Mouse (Mus musculus) stomach, embryonic 15.5 days (tissue): ENCODE data around the gene Zbtb44. TPM values are rescaled to one million over a fixed set of nuclear protein-coding genes. Genes with fewer than 3 reads are reported as not detected.
"Not testable (repeated sequence)": the region's sequence is repeated elsewhere in the genome, so short reads cannot be mapped to it uniquely, and the experiment has no call there.

Source experiments
- ATAC-seq: fragments of 200-750 bp; cut with Nextera tagmentation; 2 replicates; pipeline ENCODE4 v1.8.0; 2017; ENCODE audit warnings: low read depth, moderate number of reproducible peaks, moderate TSS enrichment; ENCODE audit not compliant: insufficient read depth, low FRiP score
- H3K27ac ChIP-seq: fragments of 300-500 bp; sonication (generic); 2 replicates; pipeline ENCODE4 v1.5.1; 2015; ENCODE audit warnings: mild to moderate bottlenecking, inconsistent platforms
- H3K27me3 ChIP-seq: fragments of 300-500 bp; sonication (generic); replicated peaks from 2 replicates; pipeline ENCODE4 v1.6.1; 2015; ENCODE audit warnings: inconsistent platforms
- H3K36me3 ChIP-seq: fragments of 300-500 bp; sonication (generic); 2 replicates; pipeline ENCODE4 v1.6.1; 2015; ENCODE audit warnings: inconsistent platforms
- H3K4me1 ChIP-seq: fragments of 300-500 bp; sonication (generic); 2 replicates; pipeline ENCODE4 v1.6.1; 2015; ENCODE audit warnings: inconsistent platforms
- H3K4me2 ChIP-seq: fragments of 300-500 bp; sonication (generic); 2 replicates; pipeline ENCODE4 v1.6.1; 2015; ENCODE audit warnings: mild to moderate bottlenecking, inconsistent platforms
- H3K4me3 ChIP-seq: fragments of 300-500 bp; sonication (generic); replicated peaks from 2 replicates; pipeline ENCODE4 v1.5.1; 2015; ENCODE audit warnings: inconsistent platforms
- H3K9ac ChIP-seq: fragments of 300-500 bp; sonication (generic); 2 replicates; pipeline ENCODE4 v1.6.1; 2015; ENCODE audit warnings: inconsistent platforms
- H3K9me3 ChIP-seq: fragments of 300-500 bp; sonication (generic); 2 replicates; pipeline ENCODE4 v1.6.1; 2016; ENCODE audit warnings: inconsistent platforms
- WGBS: fragments of 180-500 bp; shearing (Covaris S2); methylation state at CpG from one replicate; pipeline ENCODE4 v1.1.7; 2015; 5-methylcytosine and 5-hydroxymethylcytosine counted together
- polyA plus RNA-seq: library from polyadenylated mRNA; unstranded; fragments of >200 nt; fragmentation: Nextera tagmentation; extraction: Ambion mirVana; gene quantifications from 2 replicates; pipeline ENCODE4 v1.2.1, GENCODE M21; 2015

Zbtb44 gene
- polyA plus RNA-seq, 1 experiment from 2014 or later, result 8.9 TPM

- Histone ChIP-seq H3K27me3 (no peaks in the 10 kb centered on the region), H3K4me2 (no peak overlapping the region), H3K27ac (no peak overlapping the region), H3K9ac (no peak overlapping the region), H3K4me3 (no peak overlapping the region), H3K4me1 (no peaks in the 10 kb centered on the region), H3K36me3 (no peaks in the 10 kb centered on the region), H3K9me3 (no peaks in the 10 kb centered on the region)
- ATAC-seq, result no peak
- 60% methylated on average over 4 of the region's 4 CpGs for WGBS
Measured at GRCm38 (mm10) chr9:31013415-31013814, 17.0 kb upstream of the Zbtb44 start.

- H3K9me3 ChIP-seq, result no peaks in the 10 kb centered on the region
- 74% methylated on average over 4 of the region's 4 CpGs for WGBS
- ATAC-seq, result no peak
- no peaks in the 10 kb centered on the region for H3K4me1 ChIP-seq
- no peaks in the 10 kb centered on the region for H3K27me3 ChIP-seq
- H3K9ac ChIP-seq, result no peak overlapping the region
- H3K4me3 ChIP-seq, result no peak overlapping the region
- no peak overlapping the region for H3K4me2 ChIP-seq
- no peaks in the 10 kb centered on the region for H3K36me3 ChIP-seq
- no peak overlapping the region for H3K27ac ChIP-seq
Measured at GRCm38 (mm10) chr9:31017616-31018015, 12.8 kb upstream of the Zbtb44 start.

GRCm38 (mm10) chr9:31018158-31018557, 12.3 kb upstream of the Zbtb44 start:
- WGBS, result 83% methylated on average over 3 of the region's 3 CpGs
- no peaks in the 10 kb centered on the region for H3K27me3 ChIP-seq
- ATAC-seq, result no peak
- no peaks in the 10 kb centered on the region for H3K4me1 ChIP-seq
- H3K4me2 ChIP-seq, result no peak overlapping the region
- H3K36me3 ChIP-seq, result no peaks in the 10 kb centered on the region
- no peak overlapping the region for H3K4me3 ChIP-seq
- H3K9me3 ChIP-seq, result no peaks in the 10 kb centered on the region
- H3K27ac ChIP-seq, result no peak overlapping the region
- no peak overlapping the region for H3K9ac ChIP-seq

- Histone ChIP-seq H3K27me3 (no peaks in the 10 kb centered on the region), H3K4me2 (no peak overlapping the region), H3K9me3 (no peaks in the 10 kb centered on the region), H3K36me3 (no peaks in the 10 kb centered on the region), H3K27ac (no peak overlapping the region), H3K4me1 (no peaks in the 10 kb centered on the region), H3K9ac (no peak overlapping the region), H3K4me3 (no peak overlapping the region)
- ATAC-seq, result no peak
Measured at GRCm38 (mm10) chr9:31018705-31019104, 11.7 kb upstream of the Zbtb44 start.

GRCm38 (mm10) chr9:31028251-31028650, 2.2 kb upstream of the Zbtb44 start:
- Histone ChIP-seq H3K4me2 (no peak overlapping the region), H3K36me3 (no peaks in the 10 kb centered on the region), H3K4me1 (peaks cover 4% of the 10 kb centered on the region; the same call in 1 of the 2 replicates), H3K27me3 (no peaks in the 10 kb centered on the region), H3K9ac (no peak overlapping the region), H3K27ac (no peak overlapping the region), H3K9me3 (no peaks in the 10 kb centered on the region), H3K4me3 (no peak overlapping the region)
- WGBS, result 71% methylated on average over 4 of the region's 4 CpGs
- ATAC-seq, result no peak

GRCm38 (mm10) chr9:31029751-31030511, 513 bp upstream of the Zbtb44 start:
- H3K4me1 ChIP-seq, result peaks cover 4% of the 10 kb centered on the region; the same call in 1 of the 2 replicates
- peak overlapping the region; percentile 74 for H3K4me3 ChIP-seq
- no peaks in the 10 kb centered on the region for H3K27me3 ChIP-seq
- peak overlapping the region; percentile 98 for H3K27ac ChIP-seq
- H3K9me3 ChIP-seq, result no peaks in the 10 kb centered on the region
- under 1% methylated on average over 51 of the region's 57 CpGs for WGBS
- H3K36me3 ChIP-seq, result no peaks in the 10 kb centered on the region
- H3K9ac ChIP-seq, result peak overlapping the region; percentile 95
- ATAC-seq, result peak; percentile 94
- H3K4me2 ChIP-seq, result peak overlapping the region; percentile 89

- Histone ChIP-seq H3K4me2 (peak overlapping the region; percentile 89), H3K36me3 (no peaks in the 10 kb centered on the region), H3K27me3 (no peaks in the 10 kb centered on the region), H3K4me3 (peak overlapping the region; percentile 74), H3K9me3 (no peaks in the 10 kb centered on the region), H3K27ac (peak overlapping the region; percentile 98; the same call in 1 of the 2 replicates), H3K9ac (peak overlapping the region; percentile 95; the same call in 1 of the 2 replicates), H3K4me1 (peaks cover 4% of the 10 kb centered on the region; the same call in 1 of the 2 replicates)
- ATAC-seq, result no peak
- WGBS, result 15% methylated on average over 8 of the region's 8 CpGs
Measured at GRCm38 (mm10) chr9:31031414-31031843, 985 bp downstream of the Zbtb44 start.

- H3K9ac ChIP-seq, result no peak overlapping the region
- ATAC-seq, result no peak
- no peak overlapping the region for H3K4me3 ChIP-seq
- H3K4me2 ChIP-seq, result peak overlapping the region; percentile 26; the same call in 1 of the 2 replicates
- H3K36me3 ChIP-seq, result no peaks in the 10 kb centered on the region
- H3K4me1 ChIP-seq, result peaks cover 4% of the 10 kb centered on the region; the same call in 1 of the 2 replicates
- no peaks in the 10 kb centered on the region for H3K27me3 ChIP-seq
- H3K27ac ChIP-seq, result no peak overlapping the region
- H3K9me3 ChIP-seq, result no peaks in the 10 kb centered on the region
Measured at GRCm38 (mm10) chr9:31032546-31032945, 2.1 kb downstream of the Zbtb44 start.

- 91% methylated on average over 5 of the region's 5 CpGs for WGBS
- Histone ChIP-seq H3K4me1 (no peaks in the 10 kb centered on the region), H3K4me3 (no peak overlapping the region), H3K9me3 (no peaks in the 10 kb centered on the region), H3K4me2 (no peak overlapping the region), H3K9ac (no peak overlapping the region), H3K27me3 (no peaks in the 10 kb centered on the region), H3K27ac (no peak overlapping the region), H3K36me3 (no peaks in the 10 kb centered on the region; the same call in 1 of the 2 replicates)
- no peak for ATAC-seq
Measured at GRCm38 (mm10) chr9:31050208-31050607, 19.8 kb downstream of the Zbtb44 start.

GRCm38 (mm10) chr9:31051509-31051908, 21.1 kb downstream of the Zbtb44 start:
- H3K36me3 ChIP-seq, ATAC-seq, H3K4me2 ChIP-seq, H3K27ac ChIP-seq, H3K27me3 ChIP-seq, H3K4me1 ChIP-seq, H3K9ac ChIP-seq, H3K4me3 ChIP-seq, H3K9me3 ChIP-seq: not testable (repeated sequence)
- 93% methylated on average over 6 of the region's 6 CpGs for WGBS

GRCm38 (mm10) chr9:31058723-31059122, 28.3 kb downstream of the Zbtb44 start:
- Histone ChIP-seq H3K4me2 (no peak overlapping the region), H3K27ac (no peak overlapping the region), H3K4me3 (no peak overlapping the region), H3K4me1 (no peaks in the 10 kb centered on the region), H3K36me3 (peaks cover 12% of the 10 kb centered on the region; the same call in 1 of the 2 replicates), H3K9me3 (no peaks in the 10 kb centered on the region), H3K9ac (no peak overlapping the region), H3K27me3 (no peaks in the 10 kb centered on the region)
- 75% methylated on average over 2 of the region's 2 CpGs for WGBS
- no peak for ATAC-seq

GRCm38 (mm10) chr9:31070706-31071105, 40.3 kb downstream of the Zbtb44 start:
- no peak overlapping the region for H3K9ac ChIP-seq
- 0 out of 2 replicates have a peak, but pooled peaks cover 4% of the 10 kb centered on the region for H3K36me3 ChIP-seq
- no peak overlapping the region for H3K4me2 ChIP-seq
- no peak overlapping the region for H3K27ac ChIP-seq
- no peaks in the 10 kb centered on the region for H3K9me3 ChIP-seq
- no peaks in the 10 kb centered on the region for H3K27me3 ChIP-seq
- H3K4me1 ChIP-seq, result no peaks in the 10 kb centered on the region
- H3K4me3 ChIP-seq, result no peak overlapping the region
- ATAC-seq, result no peak
- 96% methylated on average over 8 of the region's 8 CpGs for WGBS
